14 mouse cellular contexts compared by ENCODE assay signal in the genomic region with DNA sequence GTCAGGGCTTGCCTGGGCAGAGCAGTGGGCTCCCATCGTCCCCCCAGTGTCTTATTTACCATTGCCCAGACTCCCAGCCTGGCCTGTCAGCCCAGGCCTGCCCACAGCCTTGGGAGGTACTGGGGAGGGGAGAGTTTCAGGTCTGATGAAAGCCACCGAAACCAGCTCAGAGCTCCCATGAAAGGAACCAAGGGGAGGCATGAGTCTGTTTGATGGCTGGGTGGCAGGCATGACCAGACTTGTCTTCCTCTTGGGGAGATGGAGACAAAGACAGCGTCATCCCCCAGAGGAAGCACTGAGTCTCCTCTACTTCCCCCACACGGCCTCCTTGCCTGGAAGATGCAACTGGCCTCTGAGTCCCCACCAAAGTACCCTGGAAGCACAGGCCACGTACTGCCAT.
DNase-seq lines count a peak whose midpoint lies in the region; ATAC-seq and TF ChIP-seq lines count a peak whose summit lies in the region.
"Had no signal": no experiment of that assay in that cellular context is flagged by ENCODE, and none has a peak within 500 bp of the region (broad histone marks: within the 10 kb centered on the region; RNA-seq: fewer than 3 reads in every experiment).

No protein-coding gene starts in this region.

- TF ChIP-seq POLR2A in cerebellum, adult 2 months (IDR thresholded peaks at IDR 0.05; ENCODE audit: borderline replicate concordance, insufficient read depth, low read length) = no peak

- peaks cover 62% of the 10 kb centered on the region for H3K27me3 ChIP-seq in hindbrain, embryonic 10.5 days (ENCODE audit: insufficient read depth, poor library complexity, severe bottlenecking)
- H3K27me3 ChIP-seq in hindbrain, embryonic 11.5 days (ENCODE audit: control insufficient read depth, insufficient read depth, low read length) = 0 out of 2 replicates have a peak, but pooled peaks cover 2% of the 10 kb centered on the region
- H3K27me3 ChIP-seq in limb, embryonic 10.5 days (ENCODE audit: low read depth, poor library complexity, severe bottlenecking) = peaks cover 3% of the 10 kb centered on the region; the same call in 1 of the 2 replicates
- no peaks in the 10 kb centered on the region for H3K27me3 ChIP-seq in stomach, embryonic 14.5 days (ENCODE audit: control insufficient read depth, insufficient read depth, low read length)
- no peaks in the 10 kb centered on the region for H3K27me3 ChIP-seq in cerebellum, adult 2 months (ENCODE audit: control insufficient read depth, insufficient read depth, low read length)

- no peak for ATAC-seq in hindbrain, embryonic 11.5 days (ENCODE audit: low FRiP score)
- ATAC-seq in common myeloid progenitor, adult 5-6 weeks (replicated peaks; ENCODE audit: low read depth, poor library complexity, severe bottlenecking) = peak; percentile 55; the same call in 1 of the 2 replicates
- 0 out of 2 replicates have a peak, but pooled peaks have one; percentile 21 for ATAC-seq in stomach, embryonic 14.5 days (ENCODE audit: insufficient number of reproducible peaks, insufficient read depth, low FRiP score, low read depth)

- H3K27ac ChIP-seq in hindbrain, embryonic 10.5 days = peak overlapping the region; percentile 54; the same call in 1 of the 2 replicates
- H3K27ac ChIP-seq in hindbrain, embryonic 11.5 days (ENCODE audit: low read depth, low read length) = no peak overlapping the region
- H3K27ac ChIP-seq in limb, embryonic 10.5 days = peak overlapping the region; percentile 78
- H3K27ac ChIP-seq in stomach, embryonic 14.5 days (ENCODE audit: low read length) = peak overlapping the region; percentile 87
- no peak overlapping the region for H3K27ac ChIP-seq in cerebellum, adult 2 months (ENCODE audit: insufficient read depth, low read length)
- H3K27ac ChIP-seq: heart, adult 2 months; left cerebral cortex, adult 2 months had no signal

- H3K4me3 ChIP-seq in hindbrain, embryonic 10.5 days = no peak overlapping the region
- no peak overlapping the region for H3K4me3 ChIP-seq in hindbrain, embryonic 11.5 days (ENCODE audit: low read depth, low read length)
- H3K4me3 ChIP-seq in limb, embryonic 10.5 days = no peak overlapping the region
- H3K4me3 ChIP-seq in stomach, embryonic 14.5 days (ENCODE audit: low read depth, low read length) = no peak overlapping the region
- H3K4me3 ChIP-seq in cerebellum, adult 2 months (replicated peaks; ENCODE audit: insufficient read depth, low read depth, low read length) = no peak overlapping the region
- H3K4me3 ChIP-seq: heart, adult 2 months; left cerebral cortex, adult 2 months had no signal

- no peak for DNase-seq in hindbrain, embryonic 10.5 days (ENCODE audit: low spot score)
- DNase-seq in hindbrain, embryonic 11.5 days (ENCODE audit: low spot score) = no peak
- no peak for DNase-seq in limb, embryonic 10.5 days (ENCODE audit: low spot score)
- DNase-seq in cerebellum, adult 2 months = no peak
- DNase-seq in lung, postnatal 4 days = no peak
- DNase-seq in adrenal gland, postnatal 10 days = no peak
- DNase-seq: cerebellum, postnatal 36 days; heart, adult 2 months; kidney, adult 11 months; kidney, postnatal 4 days had no signal

- no peak overlapping the region for H3K4me2 ChIP-seq in hindbrain, embryonic 11.5 days (replicated peaks; ENCODE audit: low read depth, low read length)
- H3K4me2 ChIP-seq in stomach, embryonic 14.5 days (replicated peaks; ENCODE audit: low read depth, low read length) = no peak overlapping the region
- H3K4me2 ChIP-seq: liver, embryonic 11.5 days had no signal

- no peak overlapping the region for H3K9ac ChIP-seq in hindbrain, embryonic 11.5 days (ENCODE audit: low read depth, low read length)
- no peak overlapping the region for H3K9ac ChIP-seq in stomach, embryonic 14.5 days (replicated peaks; ENCODE audit: low read depth, low read length)

- H3K4me1 ChIP-seq in hindbrain, embryonic 10.5 days (replicated peaks) = peaks cover 49% of the 10 kb centered on the region
- no peaks in the 10 kb centered on the region for H3K4me1 ChIP-seq in hindbrain, embryonic 11.5 days (replicated peaks; ENCODE audit: control insufficient read depth, insufficient read depth, low read length)
- H3K4me1 ChIP-seq in limb, embryonic 10.5 days = peaks cover 55% of the 10 kb centered on the region
- H3K4me1 ChIP-seq in stomach, embryonic 14.5 days (ENCODE audit: control insufficient read depth, insufficient read depth, low read length) = peaks cover 27% of the 10 kb centered on the region
- H3K4me1 ChIP-seq in cerebellum, adult 2 months (ENCODE audit: control insufficient read depth, insufficient read depth, low read length) = peaks cover 8% of the 10 kb centered on the region

- H3K9me3 ChIP-seq in hindbrain, embryonic 10.5 days = no peaks in the 10 kb centered on the region
- H3K9me3 ChIP-seq in hindbrain, embryonic 11.5 days (ENCODE audit: control insufficient read depth, low read length) = no peaks in the 10 kb centered on the region
- no peaks in the 10 kb centered on the region for H3K9me3 ChIP-seq in limb, embryonic 10.5 days (replicated peaks)
- no peaks in the 10 kb centered on the region for H3K9me3 ChIP-seq in stomach, embryonic 14.5 days (ENCODE audit: control insufficient read depth, low read depth, low read length)

- no peak for TF ChIP-seq CTCF in cerebellum, adult 2 months (IDR thresholded peaks at IDR 0.05; ENCODE audit: borderline replicate concordance, insufficient read depth, low read depth, low read length)

- WGBS in hindbrain, embryonic 10.5 days = 38% methylated on average over 5 of the region's 5 CpGs
- WGBS in hindbrain, embryonic 11.5 days = 47% methylated on average over 5 of the region's 5 CpGs
- WGBS in limb, embryonic 10.5 days = 61% methylated on average over 5 of the region's 5 CpGs
- WGBS in stomach, embryonic 14.5 days = 58% methylated on average over 5 of the region's 5 CpGs
- WGBS in cerebellum, adult 2 months = 90% methylated on average over 5 of the region's 5 CpGs

- no peaks in the 10 kb centered on the region for H3K36me3 ChIP-seq in hindbrain, embryonic 10.5 days
- H3K36me3 ChIP-seq in hindbrain, embryonic 11.5 days (ENCODE audit: control insufficient read depth, insufficient read depth, low read length) = no peaks in the 10 kb centered on the region
- H3K36me3 ChIP-seq in limb, embryonic 10.5 days = no peaks in the 10 kb centered on the region
- no peaks in the 10 kb centered on the region for H3K36me3 ChIP-seq in stomach, embryonic 14.5 days (ENCODE audit: control insufficient read depth, insufficient read depth, low read length)

Comparison
In these comparisons a context has a peak if more than half of its experiments do, and no peak if none do; other contexts are left out.
1. H3K27ac ChIP-seq: peak in hindbrain, embryonic 10.5 days (single experiment), limb, embryonic 10.5 days (single experiment) and stomach, embryonic 14.5 days (single experiment); none in hindbrain, embryonic 11.5 days (single experiment) and cerebellum, adult 2 months (single experiment).